Mouse (Mus musculus): ENCODE data around the gene Ttl. TPM values are rescaled to one million over a fixed set of nuclear protein-coding genes. Genes with fewer than 3 reads are reported as not detected.

Ttl gene
- total RNA-seq, 2 experiments from 2014 or later, result 5.8 to 10.0 TPM

DNA sequence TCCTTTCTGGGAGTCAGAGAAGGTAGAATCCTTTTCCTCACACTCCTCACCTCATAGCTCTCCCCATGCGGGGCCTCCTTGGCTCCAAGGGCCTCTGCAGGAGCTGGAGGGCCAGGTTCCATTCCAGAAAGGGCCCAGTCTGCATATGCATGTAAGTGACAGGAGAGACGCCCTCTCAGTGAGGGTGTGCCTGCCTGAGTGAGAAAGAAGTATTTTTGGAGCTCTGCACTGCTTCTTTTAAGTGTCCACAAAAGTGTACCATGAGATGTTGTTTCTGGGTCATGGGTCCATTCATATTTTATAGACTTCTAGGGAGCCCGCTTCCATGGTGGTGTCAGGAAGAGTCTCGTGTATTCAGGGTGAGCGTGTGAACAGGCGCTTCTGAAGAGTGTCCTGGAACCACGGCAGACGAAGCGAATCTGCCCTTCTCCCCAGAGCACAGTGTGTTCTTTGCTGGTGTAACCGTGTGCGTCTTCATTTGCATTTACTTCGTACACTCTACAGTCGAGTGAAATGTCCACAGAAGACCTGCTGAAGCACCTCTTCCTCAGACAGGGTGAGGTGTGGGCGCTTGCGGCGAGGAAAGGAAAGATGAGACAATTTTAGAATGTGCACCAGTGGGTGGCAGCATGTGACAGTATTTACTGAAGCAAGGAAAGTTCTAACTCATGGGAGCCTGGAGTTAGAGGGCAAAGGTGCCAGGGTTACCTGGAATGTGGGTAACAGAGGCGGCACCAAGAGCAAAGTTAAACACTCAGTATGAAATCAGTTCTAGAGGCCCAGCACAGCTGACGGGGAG, 28.4 kb downstream of the Ttl start:
- no peak overlapping the region for H3K27ac ChIP-seq
- intact Hi-C loops (cut with DNase I), result no loop called here
- TF ChIP-seq CTCF (IDR thresholded peaks at IDR 0.05), result no peak
- DNase-seq, result no peak
- no peak overlapping the region for H3K4me3 ChIP-seq

DNA sequence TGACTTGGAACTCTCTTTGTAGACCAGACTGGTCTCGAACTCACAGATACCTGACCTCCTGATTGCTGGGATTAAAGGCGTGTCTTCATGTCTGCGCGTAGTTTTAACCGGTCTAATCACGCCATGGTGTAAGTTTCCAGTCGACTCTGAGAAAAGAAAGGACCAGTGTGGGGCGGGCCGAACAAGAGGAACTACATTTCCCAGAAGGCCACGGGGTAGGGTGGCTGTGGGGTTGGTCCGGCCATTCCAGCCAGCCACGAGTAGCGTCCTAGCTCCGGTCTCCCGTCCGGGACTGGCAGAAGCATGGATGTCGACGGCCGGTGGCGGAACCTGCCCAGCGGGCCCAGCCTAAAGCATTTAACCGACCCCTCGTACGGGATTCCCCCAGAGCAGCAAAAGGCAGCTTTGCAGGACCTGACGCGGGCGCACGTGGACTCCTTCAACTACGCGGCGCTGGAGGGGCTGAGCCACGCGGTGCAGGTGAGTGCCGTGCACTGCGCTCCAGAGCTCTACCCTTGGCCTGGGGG, 35.1 kb downstream of the Ttl start, which contains the start of gene Polr1b:
TSS of gene Polr1b (plus strand) at position 212 of the 527 bp plus-strand sequence.
- TF ChIP-seq CTCF (IDR thresholded peaks at IDR 0.05), result 0 out of 2 replicates have a peak, but pooled peaks have one; percentile 2
- intact Hi-C loops (cut with DNase I), result loop anchor here (2.0 to 10.0 kb wide), 2 partner anchors 28 to 1074 kb away; partner anchors contain the start of genes Chchd5 and Snrpb
- DNase-seq, result peak; percentile 94
- H3K27ac ChIP-seq, result peak within 1 kb of the TSS; percentile 91
- H3K4me3 ChIP-seq, result peak within 1 kb of the TSS; percentile 91

DNA sequence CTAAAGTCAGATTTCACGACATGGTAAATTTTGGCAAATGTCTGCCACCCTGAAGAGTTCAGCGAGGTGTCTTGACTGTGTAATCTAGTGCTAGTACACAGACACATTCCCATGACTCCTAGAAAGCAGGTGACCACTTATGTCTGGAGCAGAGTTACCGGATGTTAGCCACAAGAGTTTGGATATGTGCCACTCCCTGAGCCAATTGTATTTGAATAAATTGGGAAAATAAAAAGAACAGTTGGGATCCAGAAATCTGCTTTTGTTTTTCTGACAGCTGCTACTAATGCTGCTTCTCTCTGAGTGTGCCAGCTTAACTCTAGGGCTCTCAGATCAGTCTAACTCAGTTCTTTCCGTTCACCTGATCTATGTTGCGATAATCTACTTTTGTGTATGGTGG, 47.2 kb downstream of the Ttl start:
- no peak for DNase-seq
- intact Hi-C loops (cut with DNase I), result no loop called here
- Histone ChIP-seq H3K4me3 (no peak overlapping the region), H3K27ac (no peak overlapping the region)
- no peak for TF ChIP-seq CTCF (IDR thresholded peaks at IDR 0.05)

- Histone ChIP-seq H3K27ac (peak overlapping the region; percentile 71), H3K4me3 (no peak overlapping the region)
- TF ChIP-seq CTCF (IDR thresholded peaks at IDR 0.05), result no peak
- intact Hi-C loops (cut with DNase I), result no loop called here
- DNase-seq, result peak; percentile 54
Observed at GRCm38 (mm10) chr2:129115706-129116367, 50.1 kb downstream of the Ttl start.

- TF ChIP-seq CTCF (IDR thresholded peaks at IDR 0.05), result no peak
- no peak for DNase-seq
- intact Hi-C loops (cut with DNase I), result no loop called here
- Histone ChIP-seq H3K4me3 (no peak overlapping the region), H3K27ac (peak overlapping the region; percentile 71)
Observed at GRCm38 (mm10) chr2:129116368-129116739, 50.6 kb downstream of the Ttl start.

GRCm38 (mm10) chr2:129118061-129118460, 52.3 kb downstream of the Ttl start:
- Histone ChIP-seq H3K27ac (no peak overlapping the region), H3K4me3 (no peak overlapping the region)
- TF ChIP-seq CTCF (IDR thresholded peaks at IDR 0.05), result no peak
- intact Hi-C loops (cut with DNase I), result no loop called here
- DNase-seq, result no peak

- no peak for TF ChIP-seq CTCF (IDR thresholded peaks at IDR 0.05)
- H3K27ac ChIP-seq, result no peak overlapping the region
- intact Hi-C loops (cut with DNase I), result no loop called here
- no peak overlapping the region for H3K4me3 ChIP-seq
- no peak for DNase-seq
Observed at GRCm38 (mm10) chr2:129121986-129122385, 56.2 kb downstream of the Ttl start.

GRCm38 (mm10) chr2:129129412-129129929, 63.7 kb downstream of the Ttl start, which contains the start of gene Chchd5:
Gene Chchd5 (plus strand): TSS chr2:129129700.
- TF ChIP-seq CTCF (IDR thresholded peaks at IDR 0.05), result no peak
- Histone ChIP-seq H3K27ac (peak within 1 kb of the TSS; percentile 95), H3K4me3 (peak within 1 kb of the TSS; percentile 79)
- DNase-seq, result peak; percentile 94
- intact Hi-C loops (cut with DNase I), result loop anchor here (2.0 to 5.0 kb wide), 2 partner anchors 29 to 68 kb away; partner anchors contain the start of genes Polr1b and Slc20a1

DNA sequence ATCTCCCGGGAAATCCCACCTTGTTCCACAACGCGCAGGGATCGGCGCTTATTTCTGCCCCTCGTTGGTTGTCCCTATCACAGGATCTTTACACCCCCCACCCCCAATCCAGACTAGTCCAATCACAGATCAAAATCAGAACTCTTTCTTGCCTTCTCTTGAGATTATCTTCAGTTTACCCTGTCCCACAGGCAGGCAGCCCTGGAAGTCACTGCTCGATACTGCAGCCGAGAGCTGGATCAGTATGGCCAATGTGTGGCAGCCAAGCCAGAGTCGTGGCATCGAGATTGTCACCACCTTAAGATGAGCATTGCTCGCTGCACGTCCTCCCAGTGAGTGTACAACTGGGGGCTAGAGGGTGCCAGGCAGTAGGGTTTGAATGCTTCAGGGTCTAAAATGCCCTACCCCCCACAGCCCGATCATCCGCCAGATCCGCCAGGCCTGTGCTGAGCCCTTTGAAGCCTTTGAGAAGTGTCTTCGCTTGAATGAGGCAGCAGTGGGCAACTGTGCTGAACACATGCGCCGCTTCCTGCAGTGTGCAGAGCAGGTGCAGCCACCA, 64.3 kb downstream of the Ttl start:
- peak; percentile 30 for DNase-seq

GRCm38 (mm10) chr2:129130776-129131175, 65.0 kb downstream of the Ttl start:
- no peak for TF ChIP-seq CTCF (IDR thresholded peaks at IDR 0.05)
- DNase-seq, result no peak
- Histone ChIP-seq H3K4me3 (peak overlapping the region; percentile 79), H3K27ac (peak overlapping the region; percentile 95; the same call in 1 of the 2 replicates)
- intact Hi-C loops (cut with DNase I), result loop anchor here (2.0 kb wide), 1 partner anchor 128 kb away; no protein-coding TSS in a partner anchor

More for the DNA sequence above, 64.3 kb downstream of the Ttl start:
- TF ChIP-seq CTCF (IDR thresholded peaks at IDR 0.05), result no peak
- intact Hi-C loops (cut with DNase I), result loop anchor here (2.0 to 5.0 kb wide), 3 partner anchors 29 to 129 kb away; partner anchors contain the start of genes Polr1b and Slc20a1
- Histone ChIP-seq H3K27ac (peak overlapping the region; percentile 95), H3K4me3 (peak overlapping the region; percentile 79)

- no peak for TF ChIP-seq CTCF (IDR thresholded peaks at IDR 0.05)
- Histone ChIP-seq H3K4me3 (no peak overlapping the region), H3K27ac (no peak overlapping the region)
- DNase-seq, result no peak
- intact Hi-C loops (cut with DNase I), result no loop called here
Observed at GRCm38 (mm10) chr2:129132231-129132630, 66.5 kb downstream of the Ttl start.

Measured in gastrocnemius, adult 2 months (tissue).